ENCODE assay signal across 17 mouse cellular contexts in the genomic region with DNA sequence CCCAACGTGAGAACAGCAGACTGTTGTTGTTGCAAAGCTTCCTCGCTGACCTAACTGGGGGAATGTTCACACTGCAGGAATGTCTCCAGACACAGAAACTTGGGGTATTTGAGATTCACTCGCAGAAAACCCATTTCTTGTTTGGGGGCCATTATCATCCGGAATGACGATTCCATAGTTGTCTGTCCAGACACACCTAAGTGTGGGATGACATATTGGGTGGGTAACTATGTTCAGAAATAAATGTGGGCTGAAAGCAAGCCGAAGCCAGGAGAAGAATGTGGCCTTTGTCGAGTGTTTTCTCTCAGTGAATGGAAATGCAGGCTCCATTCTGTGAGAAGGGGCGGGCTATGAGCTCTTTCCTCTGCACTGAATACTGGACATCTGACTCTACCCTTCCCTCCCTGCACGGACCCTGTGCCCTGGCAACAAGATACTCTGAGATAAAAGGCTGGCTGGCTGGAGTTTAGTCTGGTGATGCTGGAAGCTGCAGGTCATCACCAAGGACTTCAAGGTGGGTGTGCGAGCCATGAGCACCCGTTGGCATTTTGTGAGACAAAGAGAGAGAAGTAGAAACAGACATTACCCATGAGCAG.
DNase-seq lines count a peak whose midpoint lies in the region; ATAC-seq and TF ChIP-seq lines count a peak whose summit lies in the region.
"Had no signal": no experiment of that assay in that cellular context is flagged by ENCODE, and none has a peak within 500 bp of the region (broad histone marks: within the 10 kb centered on the region; RNA-seq: fewer than 3 reads in every experiment).

No protein-coding gene starts in this region.

- H3K9ac ChIP-seq in forebrain, embryonic 14.5 days (ENCODE audit: low read length), result no peak overlapping the region
- H3K9ac ChIP-seq in hindbrain, postnatal 0 days (replicated peaks; ENCODE audit: low read length), result no peak overlapping the region
- no peak overlapping the region for H3K9ac ChIP-seq in neural tube, embryonic 13.5 days
- H3K9ac ChIP-seq: heart, embryonic 15.5 days; limb, embryonic 13.5 days; liver, postnatal 0 days had no signal

- H3K9me3 ChIP-seq in forebrain, embryonic 14.5 days (replicated peaks; ENCODE audit: control insufficient read depth, low read length), result no peaks in the 10 kb centered on the region
- H3K9me3 ChIP-seq in hindbrain, postnatal 0 days (ENCODE audit: low read length), result no peaks in the 10 kb centered on the region
- H3K9me3 ChIP-seq in neural tube, embryonic 13.5 days, result no peaks in the 10 kb centered on the region
- H3K9me3 ChIP-seq: heart, embryonic 15.5 days; limb, embryonic 13.5 days had no signal

- no peak overlapping the region for H3K4me3 ChIP-seq in forebrain, embryonic 14.5 days (ENCODE audit: low read depth, low read length)
- H3K4me3 ChIP-seq in hindbrain, postnatal 0 days (ENCODE audit: low read length), result no peak overlapping the region
- no peak overlapping the region for H3K4me3 ChIP-seq in neural tube, embryonic 13.5 days
- H3K4me3 ChIP-seq: heart, embryonic 15.5 days; limb, embryonic 13.5 days had no signal

- peaks cover 2% of the 10 kb centered on the region; the same call in 1 of the 2 replicates for H3K4me1 ChIP-seq in forebrain, embryonic 14.5 days (ENCODE audit: control insufficient read depth, insufficient read depth, low read length)
- H3K4me1 ChIP-seq in hindbrain, postnatal 0 days (ENCODE audit: insufficient read depth, low read length), result 0 out of 2 replicates have a peak, but pooled peaks cover 3% of the 10 kb centered on the region
- peaks cover 14% of the 10 kb centered on the region for H3K4me1 ChIP-seq in neural tube, embryonic 13.5 days (replicated peaks)
- H3K4me1 ChIP-seq: heart, embryonic 15.5 days had no signal

- WGBS in forebrain, embryonic 14.5 days, result 33% methylated on average over 11 of the region's 11 CpGs
- 30% methylated on average over 11 of the region's 11 CpGs for WGBS in hindbrain, postnatal 0 days
- 28% methylated on average over 11 of the region's 11 CpGs for WGBS in neural tube, embryonic 13.5 days

- no peaks in the 10 kb centered on the region for H3K36me3 ChIP-seq in forebrain, embryonic 14.5 days (ENCODE audit: control insufficient read depth, insufficient read depth, low read length)
- H3K36me3 ChIP-seq in hindbrain, postnatal 0 days (ENCODE audit: insufficient read depth, low read length), result no peaks in the 10 kb centered on the region
- H3K36me3 ChIP-seq in neural tube, embryonic 13.5 days, result no peaks in the 10 kb centered on the region
- H3K36me3 ChIP-seq: heart, embryonic 15.5 days; limb, embryonic 13.5 days had no signal

- H3K27me3 ChIP-seq in forebrain, embryonic 14.5 days (replicated peaks; ENCODE audit: control insufficient read depth, insufficient read depth, low read length), result no peaks in the 10 kb centered on the region
- no peaks in the 10 kb centered on the region for H3K27me3 ChIP-seq in hindbrain, postnatal 0 days (ENCODE audit: insufficient read depth, low read length)
- H3K27me3 ChIP-seq in neural tube, embryonic 13.5 days, result no peaks in the 10 kb centered on the region
- H3K27me3 ChIP-seq: heart, embryonic 15.5 days had no signal

- intact Hi-C loops in left cerebral cortex, postnatal 10 days (cut with DNase I), result no loop called here

- no peak overlapping the region for H3K4me2 ChIP-seq in forebrain, embryonic 14.5 days (ENCODE audit: low read length)
- H3K4me2 ChIP-seq in hindbrain, postnatal 0 days (ENCODE audit: low read depth, low read length), result no peak overlapping the region
- no peak overlapping the region for H3K4me2 ChIP-seq in neural tube, embryonic 13.5 days
- H3K4me2 ChIP-seq: heart, embryonic 15.5 days; limb, embryonic 13.5 days had no signal

- TF ChIP-seq CTCF in hindbrain, postnatal 0 days (IDR thresholded peaks at IDR 0.05; ENCODE audit: low read depth), result no peak

- DNase-seq in embryo, embryonic 11 days, result peak; percentile 49
- DNase-seq in forebrain, embryonic 14.5 days (ENCODE audit: low spot score), result peak; percentile 35
- DNase-seq in hindbrain, postnatal 0 days (ENCODE audit: low spot score), result no peak
- DNase-seq in right cerebral cortex, adult 18-20 months, result no peak
- no peak for DNase-seq in left cerebral cortex, postnatal 10 days (ENCODE audit: extremely low spot score in 1 of 2, low spot score in 2 of 2)
- DNase-seq in kidney, postnatal 4 days, result no peak
- DNase-seq: cerebellum, adult 18-20 months; kidney, postnatal 14 days; liver, postnatal 0 days; right cerebral cortex, postnatal 4 days; thymus, adult 2 months had no signal

- peak; percentile 67 for ATAC-seq in forebrain, embryonic 14.5 days
- ATAC-seq in hindbrain, postnatal 0 days, result peak; percentile 58; the same call in 1 of the 2 replicates
- peak; percentile 77 for ATAC-seq in neural tube, embryonic 13.5 days (ENCODE audit: low read depth)
- ATAC-seq: CD4-positive, CD25-positive, alpha-beta regulatory T cell, adult 4 months; intestine, embryonic 16.5 days; liver, postnatal 0 days had no signal

- no peak overlapping the region for H3K27ac ChIP-seq in forebrain, embryonic 14.5 days (ENCODE audit: low read depth, low read length)
- H3K27ac ChIP-seq in hindbrain, postnatal 0 days, result peak overlapping the region; percentile 45; the same call in 1 of the 2 replicates
- peak overlapping the region; percentile 43; the same call in 1 of the 2 replicates for H3K27ac ChIP-seq in neural tube, embryonic 13.5 days (replicated peaks)
- H3K27ac ChIP-seq: heart, embryonic 15.5 days; limb, embryonic 13.5 days; macrophage had no signal

Comparison
In these comparisons a context has a peak if more than half of its experiments do, and no peak if none do; other contexts are left out.
1. DNase-seq: peak in embryo, embryonic 11 days (single experiment) and forebrain, embryonic 14.5 days (single experiment); none in hindbrain, postnatal 0 days (single experiment), right cerebral cortex, adult 18-20 months (single experiment), left cerebral cortex, postnatal 10 days (0 of 2) and kidney, postnatal 4 days (0 of 2).
2. Peak in every context shown above with its lines, with median percentiles within 50 percentile points of each other: ATAC-seq.